Mouse (Mus musculus) E14TG2a.4 (cell line): ENCODE results near the gene Jrkl.
A peak's percentile ranks its signal among the peaks of the same experiment; 100 is the strongest.

Experiments
- H3K27me3 ChIP-seq: 2 replicates; pipeline ENCODE4 v1.6.1; 2014; ENCODE audit warnings: low read length, control low read depth; ENCODE audit not compliant: insufficient read depth
- H3K36me3 ChIP-seq: 2 replicates; pipeline ENCODE4 v1.6.1; 2014; ENCODE audit warnings: low read length, control low read depth; ENCODE audit not compliant: insufficient read depth
- H3K4me1 ChIP-seq: replicated peaks from 2 replicates; pipeline ENCODE4 v1.6.1; 2014; ENCODE audit warnings: low read depth, low read length, control low read depth
- H3K4me3 ChIP-seq: replicated peaks from 2 replicates; pipeline ENCODE4 v1.5.1; 2014; ENCODE audit warnings: mild to moderate bottlenecking, low read length
- H3K9me3 ChIP-seq: 2 replicates; pipeline ENCODE4 v1.6.1; 2014; ENCODE audit warnings: low read length, control low read depth
- CTCF ChIP-seq: conservative IDR thresholded peaks from 2 replicates; pipeline ENCODE4 v1.5.1; 2014; ENCODE audit warnings: low read length
- NANOG ChIP-seq: IDR thresholded peaks from 2 replicates; pipeline ENCODE4 v1.6.1; 2014; ENCODE audit warnings: borderline replicate concordance, low read length, mixed read lengths
- POU5F1 ChIP-seq: IDR thresholded peaks from 2 replicates; pipeline ENCODE4 v1.6.1; 2014; ENCODE audit warnings: low read length, borderline replicate concordance

The Jrkl gene

DNA sequence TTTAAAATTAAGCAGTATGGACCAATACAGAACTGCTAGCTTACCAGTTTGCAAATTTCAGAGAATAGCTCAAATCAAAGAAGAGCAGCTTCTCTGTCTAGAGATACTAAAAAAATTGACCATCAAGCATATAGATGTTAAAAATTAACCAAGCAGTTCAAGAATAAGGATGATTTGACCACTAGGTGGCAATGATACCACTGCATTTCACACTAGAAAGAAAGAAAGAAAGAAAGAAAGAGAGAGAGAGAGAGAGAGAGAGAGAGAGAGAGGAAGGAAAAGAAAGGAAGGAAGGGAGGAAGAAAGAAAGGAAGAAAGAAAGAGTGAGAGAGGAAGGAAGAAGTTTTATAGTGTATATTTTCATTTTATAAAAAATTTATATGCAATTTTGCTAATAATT is 3.3 kb downstream of the Jrkl start:
- peaks cover 17% of the 10 kb centered on the region for H3K4me1 ChIP-seq
- TF ChIP-seq CTCF, result peak; percentile 22; the same call in 1 of the 2 replicates
- TF ChIP-seq POU5F1, result no peak
- no peaks in the 10 kb centered on the region for H3K36me3 ChIP-seq
- H3K4me3 ChIP-seq, result no peak overlapping the region
- H3K27me3 ChIP-seq, result no peaks in the 10 kb centered on the region
- H3K9me3 ChIP-seq, result no peaks in the 10 kb centered on the region

DNA sequence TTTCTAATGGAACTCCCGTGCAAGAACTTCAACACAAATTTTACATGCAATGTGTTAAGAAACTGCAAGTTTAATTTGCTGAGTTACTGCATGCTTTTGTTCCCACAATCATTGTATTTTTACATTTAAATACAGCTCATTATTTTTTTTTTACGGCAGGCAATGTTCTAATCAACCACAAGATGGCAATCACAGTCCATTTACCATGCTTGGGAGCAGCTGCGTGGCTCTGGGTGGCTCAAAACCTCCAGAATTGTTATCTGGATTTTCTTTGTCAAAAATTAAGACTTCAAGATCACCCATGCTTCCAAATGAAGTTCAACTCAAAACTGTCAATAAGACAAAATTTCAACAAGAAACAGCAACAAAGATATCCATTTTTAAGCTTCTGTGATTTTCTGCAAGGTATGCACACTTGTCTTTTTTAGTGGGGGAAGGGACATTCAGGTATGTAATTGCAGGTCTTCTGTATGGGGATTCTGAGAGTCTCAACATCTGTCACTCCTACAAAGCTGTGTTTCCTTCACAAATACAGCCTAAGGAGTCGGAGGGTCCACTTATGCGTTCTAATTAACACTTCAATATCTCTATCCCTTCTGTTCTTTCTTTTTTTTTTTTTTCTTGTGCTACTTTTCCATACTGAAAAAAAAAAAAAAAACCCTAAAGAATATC is 13.9 kb downstream of the Jrkl start:
- Histone ChIP-seq H3K36me3 (no peaks in the 10 kb centered on the region), H3K4me3 (no peak overlapping the region), H3K27me3 (no peaks in the 10 kb centered on the region), H3K4me1 (peaks cover 5% of the 10 kb centered on the region; the same call in 1 of the 2 replicates), H3K9me3 (0 out of 2 replicates have a peak, but pooled peaks cover 3% of the 10 kb centered on the region)
- TF ChIP-seq POU5F1 (no peak), NANOG (no peak), CTCF (peak; percentile 90)

- H3K36me3 ChIP-seq, result no peaks in the 10 kb centered on the region
- no peak overlapping the region for H3K4me3 ChIP-seq
- H3K9me3 ChIP-seq, result 0 out of 2 replicates have a peak, but pooled peaks cover 3% of the 10 kb centered on the region
- no peak for TF ChIP-seq POU5F1
- no peak for TF ChIP-seq CTCF
- TF ChIP-seq NANOG, result no peak
- H3K27me3 ChIP-seq, result no peaks in the 10 kb centered on the region
- peaks cover 5% of the 10 kb centered on the region; the same call in 1 of the 2 replicates for H3K4me1 ChIP-seq
Observed at GRCm38 (mm10) chr9:13230553-13230952, 15.1 kb downstream of the Jrkl start.

GRCm38 (mm10) chr9:13225872-13226271 is 19.8 kb downstream of the Jrkl start:
- Histone ChIP-seq H3K36me3 (no peaks in the 10 kb centered on the region), H3K9me3 (0 out of 2 replicates have a peak, but pooled peaks cover 3% of the 10 kb centered on the region), H3K4me1 (peaks cover 4% of the 10 kb centered on the region; the same call in 1 of the 2 replicates), H3K27me3 (no peaks in the 10 kb centered on the region), H3K4me3 (no peak overlapping the region)
- TF ChIP-seq POU5F1, result no peak
- no peak for TF ChIP-seq CTCF

- Histone ChIP-seq H3K4me3 (no peak overlapping the region), H3K4me1 (no peaks in the 10 kb centered on the region), H3K36me3 (no peaks in the 10 kb centered on the region), H3K9me3 (no peaks in the 10 kb centered on the region), H3K27me3 (no peaks in the 10 kb centered on the region)
- TF ChIP-seq POU5F1 (no peak), CTCF (no peak), NANOG (no peak)
Observed at GRCm38 (mm10) chr9:13206369-13206768, 39.3 kb downstream of the Jrkl start.

- H3K36me3 ChIP-seq, result no peaks in the 10 kb centered on the region
- no peaks in the 10 kb centered on the region for H3K4me1 ChIP-seq
- TF ChIP-seq NANOG (no peak), POU5F1 (no peak), CTCF (no peak)
- H3K27me3 ChIP-seq, result no peaks in the 10 kb centered on the region
- H3K4me3 ChIP-seq, result no peak overlapping the region
- H3K9me3 ChIP-seq, result no peaks in the 10 kb centered on the region
Observed at GRCm38 (mm10) chr9:13203681-13204080, 41.9 kb downstream of the Jrkl start.

GRCm38 (mm10) chr9:13203109-13203508 is 42.5 kb downstream of the Jrkl start:
- no peak overlapping the region for H3K4me3 ChIP-seq
- TF ChIP-seq CTCF (no peak), POU5F1 (no peak), NANOG (no peak)
- no peaks in the 10 kb centered on the region for H3K36me3 ChIP-seq
- H3K4me1 ChIP-seq, result no peaks in the 10 kb centered on the region
- H3K9me3 ChIP-seq, result no peaks in the 10 kb centered on the region
- H3K27me3 ChIP-seq, result no peaks in the 10 kb centered on the region

DNA sequence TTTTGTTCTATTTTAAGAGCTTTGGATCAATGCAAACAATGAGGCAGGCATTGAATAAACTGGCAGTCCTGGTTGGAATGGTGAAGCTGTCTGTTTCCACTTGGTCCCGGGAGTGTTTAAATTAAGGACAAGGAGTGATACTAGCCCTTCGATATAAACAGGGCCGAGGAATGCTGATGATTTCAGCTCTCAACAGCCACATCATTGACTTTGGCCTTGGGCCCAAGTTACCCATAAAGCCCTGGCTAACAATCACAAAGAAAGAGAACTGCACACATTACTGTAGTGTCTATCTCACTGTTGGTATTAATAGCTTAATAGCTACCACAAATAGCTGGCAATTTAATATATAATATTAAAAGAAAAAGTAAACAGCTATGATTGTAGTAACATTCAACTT is 45.5 kb downstream of the Jrkl start:
- Histone ChIP-seq H3K4me1 (no peaks in the 10 kb centered on the region), H3K27me3 (no peaks in the 10 kb centered on the region), H3K9me3 (no peaks in the 10 kb centered on the region), H3K36me3 (no peaks in the 10 kb centered on the region), H3K4me3 (no peak overlapping the region)
- TF ChIP-seq POU5F1, result no peak
- no peak for TF ChIP-seq CTCF
- no peak for TF ChIP-seq NANOG

GRCm38 (mm10) chr9:13195762-13196161 is 49.9 kb downstream of the Jrkl start:
- no peak for TF ChIP-seq POU5F1
- peak; percentile 50 for TF ChIP-seq CTCF
- no peak for TF ChIP-seq NANOG
- H3K4me1 ChIP-seq, result no peaks in the 10 kb centered on the region
- no peaks in the 10 kb centered on the region for H3K36me3 ChIP-seq
- no peaks in the 10 kb centered on the region for H3K27me3 ChIP-seq
- no peak overlapping the region for H3K4me3 ChIP-seq
- H3K9me3 ChIP-seq, result no peaks in the 10 kb centered on the region
